Mouse (Mus musculus) cortical plate, adult 2 months (tissue): Measurements from ENCODE around the gene Cplx3. TPM values are rescaled to one million over a fixed set of nuclear protein-coding genes. Genes with fewer than 3 reads are reported as not detected.

Experiments
- H3K27ac ChIP-seq: fragments of 200-500 bp; 2 replicates; pipeline ENCODE4 v1.5.1; 2012; ENCODE audit warnings: low read length, control low read depth, inconsistent platforms; ENCODE audit not compliant: insufficient read depth
- H3K4me1 ChIP-seq: fragments of 200-500 bp; 2 replicates; pipeline ENCODE4 v1.6.1; 2011; ENCODE audit warnings: low read length; ENCODE audit not compliant: control insufficient read depth, insufficient read depth
- H3K4me3 ChIP-seq: fragments of 200-500 bp; 2 replicates; pipeline ENCODE4 v1.5.1; 2011; ENCODE audit warnings: mild to moderate bottlenecking, low read length, control low read depth; ENCODE audit not compliant: insufficient read depth
- CTCF ChIP-seq: fragments of 200-500 bp; IDR thresholded peaks from 2 replicates; pipeline ENCODE4 v1.5.1; 2011; ENCODE audit warnings: mild to moderate bottlenecking, control low read depth, low read length; ENCODE audit not compliant: insufficient read depth; ENCODE audit errors: extremely low read depth
- POLR2A ChIP-seq: fragments of 200-500 bp; IDR thresholded peaks from 2 replicates; pipeline ENCODE4 v1.6.1; 2011; ENCODE audit warnings: mild to moderate bottlenecking, low read length, control low read depth; ENCODE audit not compliant: insufficient read depth; ENCODE audit errors: extremely low read depth
- polyA plus RNA-seq: library from polyadenylated mRNA; depleted of rRNA; stranded (reverse); fragments of >200 nt; gene quantifications from 2 replicates; pipeline ENCODE4 v1.2.3, GENCODE M21; 2012

Cplx3 gene
- polyA plus RNA-seq, 1 experiment, result 48.1 TPM

GRCm38 (mm10) chr9:57646551-57647103 lies 40.5 kb upstream of the Cplx3 start:
- TF ChIP-seq CTCF, result no peak
- no peak for TF ChIP-seq POLR2A
- Histone ChIP-seq H3K4me1 (peaks cover 8% of the 10 kb centered on the region), H3K4me3 (no peak overlapping the region), H3K27ac (no peak overlapping the region)

GRCm38 (mm10) chr9:57644944-57645893 lies 39.1 kb upstream of the Cplx3 start:
- H3K27ac ChIP-seq, result peak overlapping the region; percentile 91
- H3K4me3 ChIP-seq, result peak overlapping the region; percentile 68
- TF ChIP-seq CTCF, result peak; percentile 71
- TF ChIP-seq POLR2A, result peak; percentile 60; the same call in 1 of the 2 replicates
- peaks cover 8% of the 10 kb centered on the region for H3K4me1 ChIP-seq

GRCm38 (mm10) chr9:57644442-57644943 lies 38.4 kb upstream of the Cplx3 start:
- H3K4me1 ChIP-seq, result peaks cover 12% of the 10 kb centered on the region
- no peak for TF ChIP-seq POLR2A
- TF ChIP-seq CTCF, result no peak
- H3K27ac ChIP-seq, result no peak overlapping the region

GRCm38 (mm10) chr9:57643856-57644180 lies 37.7 kb upstream of the Cplx3 start:
- TF ChIP-seq POLR2A, result no peak
- no peak for TF ChIP-seq CTCF
- Histone ChIP-seq H3K27ac (no peak overlapping the region), H3K4me1 (peaks cover 12% of the 10 kb centered on the region), H3K4me3 (peak overlapping the region; percentile 68)

More at GRCm38 (mm10) chr9:57644442-57644943, 38.4 kb upstream of the Cplx3 start:
- H3K4me3 ChIP-seq, result peak overlapping the region; percentile 68

GRCm38 (mm10) chr9:57643169-57643855 lies 37.2 kb upstream of the Cplx3 start:
- no peak for TF ChIP-seq CTCF
- TF ChIP-seq POLR2A, result no peak
- peaks cover 12% of the 10 kb centered on the region for H3K4me1 ChIP-seq
- H3K4me3 ChIP-seq, result peak overlapping the region; percentile 68; the same call in 1 of the 2 replicates
- H3K27ac ChIP-seq, result no peak overlapping the region

GRCm38 (mm10) chr9:57641775-57642550 lies 35.9 kb upstream of the Cplx3 start:
- H3K4me1 ChIP-seq, result peaks cover 17% of the 10 kb centered on the region
- H3K4me3 ChIP-seq, result no peak overlapping the region
- no peak overlapping the region for H3K27ac ChIP-seq
- TF ChIP-seq POLR2A (no peak), CTCF (no peak)

- Histone ChIP-seq H3K4me1 (peaks cover 17% of the 10 kb centered on the region), H3K4me3 (no peak overlapping the region), H3K27ac (no peak overlapping the region)
- TF ChIP-seq CTCF, result no peak
- TF ChIP-seq POLR2A, result no peak
Measured at GRCm38 (mm10) chr9:57641022-57641421, 34.9 kb upstream of the Cplx3 start.

GRCm38 (mm10) chr9:57640384-57640783 lies 34.3 kb upstream of the Cplx3 start:
- peaks cover 17% of the 10 kb centered on the region for H3K4me1 ChIP-seq
- no peak overlapping the region for H3K4me3 ChIP-seq
- no peak for TF ChIP-seq CTCF
- TF ChIP-seq POLR2A, result no peak
- H3K27ac ChIP-seq, result 0 out of 2 replicates have a peak overlapping the region, but pooled peaks have one; percentile 30

- H3K27ac ChIP-seq, result 0 out of 2 replicates have a peak overlapping the region, but pooled peaks have one; percentile 30
- no peak overlapping the region for H3K4me3 ChIP-seq
- H3K4me1 ChIP-seq, result peaks cover 17% of the 10 kb centered on the region
- no peak for TF ChIP-seq POLR2A
- no peak for TF ChIP-seq CTCF
Measured at GRCm38 (mm10) chr9:57639661-57640328, 33.7 kb upstream of the Cplx3 start.
